Mouse (Mus musculus): ENCODE data around the gene Olfr591. TPM values are rescaled to one million over a fixed set of nuclear protein-coding genes. Genes with fewer than 3 reads are reported as not detected.
"Not testable (repeated sequence)": the region's sequence is repeated elsewhere in the genome, so short reads cannot be mapped to it uniquely, and the experiment has no call there.

The Olfr591 gene
- polyA plus RNA-seq (2014; fragmentation: Nextera tagmentation; extraction: Ambion mirVana): not detected in 2 replicates

DNA sequence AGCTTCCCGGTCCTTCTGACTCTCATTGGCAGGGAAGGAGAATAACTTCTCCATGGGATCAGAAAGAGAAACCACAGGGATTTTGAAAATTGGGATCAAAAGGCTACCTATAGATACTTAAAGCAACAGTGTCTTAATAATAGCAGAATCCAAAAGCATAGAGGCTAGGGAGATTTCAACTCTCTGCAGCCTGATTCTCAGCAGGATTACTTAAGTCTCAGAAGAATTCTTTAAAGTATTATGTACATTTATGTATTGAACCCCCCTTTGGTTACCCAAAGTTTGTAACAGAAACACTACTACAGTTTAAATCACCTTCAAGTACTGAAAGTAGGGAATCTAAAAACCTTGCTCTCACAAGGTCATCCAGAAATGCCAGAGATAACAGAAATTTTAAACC, at the start of gene Olfr591:
Olfr591 (minus strand) TSS at position 101 of the 400 bp plus-strand sequence.
- no peaks in the 10 kb centered on the region for H3K27me3 ChIP-seq (ENCODE audit: control insufficient read depth, insufficient read depth, low read length)
- no peaks in the 10 kb centered on the region for H3K4me1 ChIP-seq (ENCODE audit: control insufficient read depth, insufficient read depth, low read length)
- no peak within 1 kb of the TSS for H3K9ac ChIP-seq (ENCODE audit: low read depth, low read length)
- no peak for ATAC-seq (ENCODE audit: low FRiP score, low TSS enrichment)
- peaks cover 11% of the 10 kb centered on the region; the same call in 1 of the 2 replicates for H3K9me3 ChIP-seq (ENCODE audit: control insufficient read depth, low read length)
- H3K27ac ChIP-seq (ENCODE audit: low read depth, low read length): no peak within 1 kb of the TSS
- WGBS: 76% methylated on average over 1 of the region's 1 CpGs
- H3K36me3 ChIP-seq (ENCODE audit: control insufficient read depth, insufficient read depth, low read length): no peaks in the 10 kb centered on the region
- no peak within 1 kb of the TSS for H3K4me3 ChIP-seq (ENCODE audit: low read length)
- no peak within 1 kb of the TSS for H3K4me2 ChIP-seq (replicated peaks; ENCODE audit: low read depth, low read length)

DNA sequence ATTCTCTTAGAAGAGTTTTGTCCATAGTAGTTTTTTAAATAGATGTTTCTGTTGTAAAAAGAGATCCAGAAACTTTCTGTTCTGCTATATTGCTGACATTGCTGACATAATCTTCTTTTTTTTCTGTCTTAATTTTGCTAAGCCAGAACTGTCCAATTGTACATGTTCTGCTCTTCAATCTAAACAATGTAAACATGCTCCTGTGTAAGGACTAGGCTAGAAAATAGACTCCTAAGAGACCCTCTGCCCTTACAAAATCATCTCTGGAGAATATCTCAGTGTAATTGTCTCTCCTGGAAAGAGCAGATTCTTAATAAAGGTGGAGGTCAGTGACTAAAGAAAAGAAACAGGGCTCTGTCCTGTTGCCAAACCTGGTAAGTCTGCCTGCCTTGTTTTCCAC, 38.6 kb upstream of the Olfr591 start, which contains the start of gene Olfr594:
Olfr594 (plus strand) TSS at position 301 of the 400 bp plus-strand sequence.
- no peak within 1 kb of the TSS for H3K9ac ChIP-seq (ENCODE audit: low read depth, low read length)
- H3K36me3 ChIP-seq (ENCODE audit: control insufficient read depth, insufficient read depth, low read length): no peaks in the 10 kb centered on the region
- H3K27ac ChIP-seq (ENCODE audit: low read depth, low read length): no peak within 1 kb of the TSS
- ATAC-seq (ENCODE audit: low FRiP score, low TSS enrichment): no peak
- H3K4me1 ChIP-seq (ENCODE audit: control insufficient read depth, insufficient read depth, low read length): no peaks in the 10 kb centered on the region
- H3K4me3 ChIP-seq (ENCODE audit: low read length): no peak within 1 kb of the TSS
- H3K4me2 ChIP-seq (replicated peaks; ENCODE audit: low read depth, low read length): no peak within 1 kb of the TSS
- H3K9me3 ChIP-seq (ENCODE audit: control insufficient read depth, low read length): no peaks in the 10 kb centered on the region
- H3K27me3 ChIP-seq (ENCODE audit: control insufficient read depth, insufficient read depth, low read length): no peaks in the 10 kb centered on the region

DNA sequence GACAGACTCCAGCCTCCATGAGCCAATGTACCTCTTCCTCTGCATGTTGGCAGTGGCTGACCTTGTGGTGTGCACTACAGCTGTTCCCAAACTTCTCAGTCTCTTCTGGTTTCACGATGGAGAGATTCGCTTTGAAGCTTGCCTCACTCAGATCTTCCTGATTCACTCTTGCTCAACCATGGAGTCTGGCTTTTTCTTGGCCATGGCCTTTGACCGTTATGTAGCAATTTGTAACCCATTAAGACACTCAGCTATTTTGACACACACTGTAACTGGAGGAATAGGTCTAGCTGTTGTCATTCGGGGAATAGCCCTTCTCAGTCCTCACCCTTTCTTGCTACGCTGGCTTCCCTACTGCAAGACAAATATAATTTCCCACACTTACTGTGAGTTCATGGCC, 33.9 kb upstream of the Olfr591 start:
- not testable (repeated sequence) for H3K9ac ChIP-seq (ENCODE audit: low read depth, low read length); ATAC-seq (ENCODE audit: low FRiP score, low TSS enrichment); H3K27me3 ChIP-seq (ENCODE audit: control insufficient read depth, insufficient read depth, low read length); H3K9me3 ChIP-seq (ENCODE audit: control insufficient read depth, low read length); H3K36me3 ChIP-seq (ENCODE audit: control insufficient read depth, insufficient read depth, low read length); H3K4me3 ChIP-seq (ENCODE audit: low read length); H3K27ac ChIP-seq (ENCODE audit: low read depth, low read length); H3K4me2 ChIP-seq (replicated peaks; ENCODE audit: low read depth, low read length); H3K4me1 ChIP-seq (ENCODE audit: control insufficient read depth, insufficient read depth, low read length)
- 89% methylated on average over 5 of the region's 5 CpGs for whole genome bisulfite sequencing

DNA sequence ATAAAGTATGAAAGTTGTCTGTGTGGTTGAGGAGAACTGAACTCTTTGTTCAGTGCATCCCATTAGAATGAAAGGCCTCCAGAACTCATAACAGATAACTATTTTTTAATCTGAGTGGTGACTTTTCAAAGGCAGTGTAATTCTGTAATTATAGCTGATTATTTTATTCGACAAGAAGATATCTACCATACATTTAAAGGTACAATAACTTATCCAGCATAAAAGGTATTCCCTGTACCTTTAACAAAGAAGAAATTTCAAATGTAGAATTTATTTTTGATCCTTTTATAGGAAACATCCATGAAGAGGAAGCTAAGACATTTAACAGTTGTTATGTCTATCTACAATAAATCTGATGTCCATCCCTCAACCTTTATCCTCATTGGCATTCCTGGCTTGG, 33.4 kb upstream of the Olfr591 start, which contains the start of gene Olfr593:
Olfr593 (plus strand) TSS at position 301 of the 400 bp plus-strand sequence.
- Histone ChIP-seq H3K27ac (ENCODE audit: low read depth, low read length) (no peak within 1 kb of the TSS), H3K36me3 (ENCODE audit: control insufficient read depth, insufficient read depth, low read length) (no peaks in the 10 kb centered on the region), H3K9me3 (ENCODE audit: control insufficient read depth, low read length) (no peaks in the 10 kb centered on the region), H3K4me3 (ENCODE audit: low read length) (no peak within 1 kb of the TSS), H3K4me2 (replicated peaks; ENCODE audit: low read depth, low read length) (no peak within 1 kb of the TSS), H3K9ac (ENCODE audit: low read depth, low read length) (no peak within 1 kb of the TSS), H3K4me1 (ENCODE audit: control insufficient read depth, insufficient read depth, low read length) (no peaks in the 10 kb centered on the region), H3K27me3 (ENCODE audit: control insufficient read depth, insufficient read depth, low read length) (no peaks in the 10 kb centered on the region)
- no peak for ATAC-seq (ENCODE audit: low FRiP score, low TSS enrichment)
- 71% methylated on average over 1 of the region's 1 CpGs for WGBS

DNA sequence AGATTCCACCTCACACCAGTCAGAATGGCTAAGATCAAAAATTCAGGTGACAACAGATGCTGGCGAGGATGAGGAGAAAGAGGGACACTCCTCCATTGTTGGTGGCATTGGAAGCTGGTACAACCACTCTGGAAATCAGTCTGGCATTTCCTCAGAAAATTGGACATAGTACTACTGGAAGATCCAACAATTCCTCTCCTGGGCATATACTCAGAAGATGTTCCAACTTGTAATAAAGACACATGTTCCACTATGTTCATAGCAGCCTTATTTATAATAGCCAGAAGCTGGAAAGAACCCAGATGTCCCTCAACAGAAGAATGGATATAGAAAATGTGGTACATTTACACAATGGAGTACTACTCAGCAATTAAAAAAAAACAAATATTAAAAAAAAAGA, 6.4 kb upstream of the Olfr591 start, which contains the start of gene Olfr592:
Olfr592 (plus strand) TSS at position 301 of the 400 bp plus-strand sequence.
- not testable (repeated sequence) for ATAC-seq (ENCODE audit: low FRiP score, low TSS enrichment); H3K4me3 ChIP-seq (ENCODE audit: low read length); H3K4me2 ChIP-seq (replicated peaks; ENCODE audit: low read depth, low read length); H3K27me3 ChIP-seq (ENCODE audit: control insufficient read depth, insufficient read depth, low read length); H3K9ac ChIP-seq (ENCODE audit: low read depth, low read length); H3K27ac ChIP-seq (ENCODE audit: low read depth, low read length); H3K4me1 ChIP-seq (ENCODE audit: control insufficient read depth, insufficient read depth, low read length); H3K36me3 ChIP-seq (ENCODE audit: control insufficient read depth, insufficient read depth, low read length)
- peaks cover 12% of the 10 kb centered on the region; the same call in 1 of the 2 replicates for H3K9me3 ChIP-seq (ENCODE audit: control insufficient read depth, low read length)
- 89% methylated on average over 1 of the region's 1 CpGs for WGBS

DNA sequence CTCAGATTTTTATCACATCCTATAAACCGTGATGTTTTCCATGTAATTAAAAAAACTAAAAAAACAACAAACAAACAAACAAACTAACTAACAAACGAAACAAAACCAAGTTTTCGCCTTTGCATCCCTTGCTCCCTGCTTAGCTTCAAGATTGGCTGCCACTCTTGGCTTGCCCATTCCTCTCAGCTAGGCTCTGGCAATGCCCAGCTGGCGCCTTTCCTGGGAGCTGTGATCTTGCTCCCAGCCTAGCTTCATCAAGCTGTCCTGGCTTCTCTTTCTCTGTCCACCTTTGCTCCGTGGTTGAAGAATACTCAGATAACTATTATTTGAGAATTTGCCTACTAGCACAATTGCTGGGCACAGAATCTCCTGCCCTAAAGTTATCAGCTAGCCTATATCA, 8.4 kb downstream of the Olfr591 start:
- ATAC-seq (ENCODE audit: low FRiP score, low TSS enrichment): no peak
- no peaks in the 10 kb centered on the region for H3K36me3 ChIP-seq (ENCODE audit: control insufficient read depth, insufficient read depth, low read length)
- H3K9me3 ChIP-seq (ENCODE audit: control insufficient read depth, low read length): no peaks in the 10 kb centered on the region
- no peak overlapping the region for H3K27ac ChIP-seq (ENCODE audit: low read depth, low read length)
- no peaks in the 10 kb centered on the region for H3K4me1 ChIP-seq (ENCODE audit: control insufficient read depth, insufficient read depth, low read length)
- no peak overlapping the region for H3K9ac ChIP-seq (ENCODE audit: low read depth, low read length)
- no peak overlapping the region for H3K4me3 ChIP-seq (ENCODE audit: low read length)
- no peaks in the 10 kb centered on the region for H3K27me3 ChIP-seq (ENCODE audit: control insufficient read depth, insufficient read depth, low read length)
- H3K4me2 ChIP-seq (replicated peaks; ENCODE audit: low read depth, low read length): no peak overlapping the region
- 82% methylated on average over 5 of the region's 5 CpGs for WGBS

DNA sequence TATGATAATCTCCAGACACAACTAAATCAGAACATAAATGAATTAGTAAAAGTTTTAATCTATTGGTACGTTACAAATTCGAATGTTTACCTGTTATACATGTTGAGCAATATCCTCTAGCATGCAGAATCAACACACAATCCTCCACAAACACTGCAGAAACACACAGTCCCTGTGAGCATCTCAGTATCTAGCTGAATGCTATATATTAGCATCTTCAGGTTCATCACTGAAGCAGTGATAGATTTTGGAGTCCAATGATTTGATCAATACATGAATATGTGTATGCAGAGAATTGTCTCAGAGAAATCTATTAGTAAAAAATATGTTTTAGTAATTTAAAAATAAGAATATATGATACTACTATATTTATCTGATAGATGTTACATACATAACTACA, 21.9 kb downstream of the Olfr591 start, which contains the start of gene Olfr589:
Olfr589 (minus strand) TSS at position 101 of the 400 bp plus-strand sequence.
- no peak within 1 kb of the TSS for H3K4me2 ChIP-seq (replicated peaks; ENCODE audit: low read depth, low read length)
- WGBS: 73% methylated on average over 2 of the region's 2 CpGs
- H3K4me3 ChIP-seq (ENCODE audit: low read length): no peak within 1 kb of the TSS
- H3K4me1 ChIP-seq (ENCODE audit: control insufficient read depth, insufficient read depth, low read length): no peaks in the 10 kb centered on the region
- H3K27ac ChIP-seq (ENCODE audit: low read depth, low read length): no peak within 1 kb of the TSS
- H3K36me3 ChIP-seq (ENCODE audit: control insufficient read depth, insufficient read depth, low read length): no peaks in the 10 kb centered on the region
- no peaks in the 10 kb centered on the region for H3K27me3 ChIP-seq (ENCODE audit: control insufficient read depth, insufficient read depth, low read length)
- no peaks in the 10 kb centered on the region for H3K9me3 ChIP-seq (ENCODE audit: control insufficient read depth, low read length)
- no peak within 1 kb of the TSS for H3K9ac ChIP-seq (ENCODE audit: low read depth, low read length)
- ATAC-seq (ENCODE audit: low FRiP score, low TSS enrichment): no peak

DNA sequence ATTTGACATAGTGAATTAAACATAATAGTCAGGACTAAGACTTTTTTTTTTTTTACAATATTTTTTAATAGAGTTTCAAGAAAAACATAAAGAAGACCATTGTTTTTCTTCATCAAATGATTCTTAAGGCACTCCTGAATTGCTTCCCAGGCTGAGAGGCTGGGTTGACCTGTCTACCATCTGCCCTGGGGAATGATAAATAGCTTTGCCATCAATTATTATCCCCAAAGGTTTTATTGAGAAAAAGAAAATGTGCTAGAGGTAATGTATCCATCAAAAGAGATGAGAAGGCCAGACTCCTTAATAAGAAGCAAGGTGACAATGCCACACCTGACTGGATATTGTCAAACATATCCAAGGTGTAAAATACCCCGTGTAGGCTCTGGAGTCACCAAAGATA, 37.6 kb downstream of the Olfr591 start, which contains the start of gene Olfr588-ps1:
Olfr588-ps1 (plus strand) TSS at position 301 of the 400 bp plus-strand sequence.
- Histone ChIP-seq H3K4me2 (replicated peaks; ENCODE audit: low read depth, low read length) (no peak within 1 kb of the TSS), H3K36me3 (ENCODE audit: control insufficient read depth, insufficient read depth, low read length) (no peaks in the 10 kb centered on the region), H3K27me3 (ENCODE audit: control insufficient read depth, insufficient read depth, low read length) (no peaks in the 10 kb centered on the region), H3K9ac (ENCODE audit: low read depth, low read length) (no peak within 1 kb of the TSS), H3K4me1 (ENCODE audit: control insufficient read depth, insufficient read depth, low read length) (no peaks in the 10 kb centered on the region), H3K9me3 (ENCODE audit: control insufficient read depth, low read length) (no peaks in the 10 kb centered on the region), H3K4me3 (ENCODE audit: low read length) (no peak within 1 kb of the TSS), H3K27ac (ENCODE audit: low read depth, low read length) (no peak within 1 kb of the TSS)
- ATAC-seq (ENCODE audit: low FRiP score, low TSS enrichment): no peak
- 90% methylated on average over 1 of the region's 1 CpGs for WGBS

DNA sequence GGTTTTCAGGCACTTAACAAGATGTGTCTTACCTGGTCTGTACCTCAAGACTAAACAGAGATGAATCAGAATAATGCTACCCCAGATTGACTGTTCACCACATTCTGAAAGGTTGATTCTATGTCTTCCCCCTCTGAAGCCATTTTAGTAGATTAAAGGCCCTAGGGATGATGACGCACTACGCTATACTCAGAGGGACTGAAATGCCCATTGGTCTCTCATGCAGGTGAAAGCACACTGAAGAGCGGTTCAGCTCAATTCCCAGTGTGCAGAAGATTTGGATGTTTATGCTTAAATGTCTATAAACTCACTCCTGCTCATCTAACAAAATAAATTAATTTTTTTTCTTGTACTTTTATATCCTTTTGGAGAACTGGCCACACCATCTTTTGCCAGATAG, 52.6 kb downstream of the Olfr591 start, which contains the start of gene Olfr586:
Olfr586 (minus strand) TSS at position 101 of the 400 bp plus-strand sequence.
- Histone ChIP-seq H3K4me2 (replicated peaks; ENCODE audit: low read depth, low read length) (no peak within 1 kb of the TSS), H3K4me3 (ENCODE audit: low read length) (no peak within 1 kb of the TSS), H3K27ac (ENCODE audit: low read depth, low read length) (no peak within 1 kb of the TSS), H3K9ac (ENCODE audit: low read depth, low read length) (no peak within 1 kb of the TSS), H3K4me1 (ENCODE audit: control insufficient read depth, insufficient read depth, low read length) (no peaks in the 10 kb centered on the region), H3K27me3 (ENCODE audit: control insufficient read depth, insufficient read depth, low read length) (no peaks in the 10 kb centered on the region), H3K36me3 (ENCODE audit: control insufficient read depth, insufficient read depth, low read length) (no peaks in the 10 kb centered on the region), H3K9me3 (ENCODE audit: control insufficient read depth, low read length) (no peaks in the 10 kb centered on the region)
- WGBS: 86% methylated on average over 3 of the region's 3 CpGs
- ATAC-seq (ENCODE audit: low FRiP score, low TSS enrichment): no peak

Measured in kidney, embryonic 14.5 days (tissue).